Mouse (Mus musculus) layer of hippocampus, postnatal 10 days (tissue): ENCODE results near the gene Ptgs2. TPM values are rescaled to one million over a fixed set of nuclear protein-coding genes. Genes with fewer than 3 reads are reported as not detected.

ENCODE experiments used
- DNase-seq, 2 experiments: peaks; one replicate each; pipeline ENCODE4 v3.0.0; 2021; ENCODE audit warnings: low spot score in 2 of 2
- long read RNA-seq: library from polyadenylated mRNA; stranded (forward); transcript quantifications from one replicate; pipeline ENCODE4 v2.0.0, GENCODE M21; 2023
- total RNA-seq, 2 experiments: library from RNA; stranded (reverse); gene quantifications; 2 replicates each; pipeline ENCODE4 v1.2.3; 2021

Gene Ptgs2
- 1 to 10 TPM; 3.5 to 5.1 TPM for total RNA-seq
- long read RNA-seq, full-length matches to known transcripts, result 2 of 2 reads
- long read RNA-seq, partial matches to known transcripts, result 0 of 2 reads
- long read RNA-seq, other reads (novel, unspliced or antisense), result 0 of 2 reads

- DNase-seq, result peak; percentile 16 to 31
Observed at GRCm38 (mm10) chr1:150099790-150100333, at the start of gene Ptgs2. Gene Ptgs2, plus strand, starts transcription at chr1:150100031.

GRCm38 (mm10) chr1:150050256-150050655 lies 49.6 kb upstream of the Ptgs2 start:
- DNase-seq, result no peak

- no peak for DNase-seq
Observed at GRCm38 (mm10) chr1:150065684-150066083, 34.1 kb upstream of the Ptgs2 start.

GRCm38 (mm10) chr1:150072880-150073279 lies 27.0 kb upstream of the Ptgs2 start:
- DNase-seq, result no peak

GRCm38 (mm10) chr1:150074609-150075008 lies 25.2 kb upstream of the Ptgs2 start:
- no peak for DNase-seq

- DNase-seq, result no peak
Observed at GRCm38 (mm10) chr1:150089040-150089692, 10.7 kb upstream of the Ptgs2 start.

- DNase-seq, result no peak
Observed at GRCm38 (mm10) chr1:150090229-150090628, 9.6 kb upstream of the Ptgs2 start.

GRCm38 (mm10) chr1:150097036-150097435 lies 2.8 kb upstream of the Ptgs2 start:
- DNase-seq, result no peak

GRCm38 (mm10) chr1:150097721-150098120 lies 2.1 kb upstream of the Ptgs2 start:
- DNase-seq, result no peak

GRCm38 (mm10) chr1:150099374-150099773 lies 457 bp upstream of the Ptgs2 start:
- DNase-seq, result no peak

- DNase-seq, result no peak
Observed at GRCm38 (mm10) chr1:150104228-150104720, 4.4 kb downstream of the Ptgs2 start.

GRCm38 (mm10) chr1:150106736-150107135 lies 6.9 kb downstream of the Ptgs2 start:
- DNase-seq, result no peak

GRCm38 (mm10) chr1:150109591-150109990 lies 9.8 kb downstream of the Ptgs2 start:
- no peak for DNase-seq

GRCm38 (mm10) chr1:150115352-150115751 lies 15.5 kb downstream of the Ptgs2 start:
- DNase-seq, result no peak

GRCm38 (mm10) chr1:150118352-150118751 lies 18.5 kb downstream of the Ptgs2 start:
- no peak for DNase-seq

GRCm38 (mm10) chr1:150125568-150125967 lies 25.7 kb downstream of the Ptgs2 start:
- no peak for DNase-seq

GRCm38 (mm10) chr1:150130070-150130469 lies 30.2 kb downstream of the Ptgs2 start:
- DNase-seq, result no peak

GRCm38 (mm10) chr1:150130586-150131275 lies 30.9 kb downstream of the Ptgs2 start:
- DNase-seq, result no peak

GRCm38 (mm10) chr1:150135350-150135749 lies 35.5 kb downstream of the Ptgs2 start:
- DNase-seq, result no peak

GRCm38 (mm10) chr1:150139730-150140129 lies 39.9 kb downstream of the Ptgs2 start:
- DNase-seq, result no peak

GRCm38 (mm10) chr1:150141939-150142338 lies 42.1 kb downstream of the Ptgs2 start:
- no peak for DNase-seq

- DNase-seq, result no peak
Observed at GRCm38 (mm10) chr1:150143578-150143977, 43.7 kb downstream of the Ptgs2 start.
